Mouse (Mus musculus) thymus, adult 2 months (tissue): ENCODE measurements at regions not wholly inside any gene's neighbourhood (a gene's known extent, or its start where the extent isn't known, plus 50 kb on each side); places are given as distances from the start of the nearest gene placed in this dataset.

ENCODE experiments used
- CTCF ChIP-seq: fragments of 200-500 bp; IDR thresholded peaks from 2 replicates; pipeline ENCODE4 v1.5.1; 2012; ENCODE audit warnings: mild to moderate bottlenecking, control low read depth, low read length, moderate library complexity, borderline replicate concordance; ENCODE audit not compliant: control insufficient read depth, poor library complexity, insufficient read depth; ENCODE audit errors: extremely low read depth
- POLR2A ChIP-seq: fragments of 200-500 bp; IDR thresholded peaks from 2 replicates; pipeline ENCODE4 v1.6.1; 2012; ENCODE audit warnings: mild to moderate bottlenecking, low read length, control low read depth, moderate library complexity; ENCODE audit not compliant: control insufficient read depth, poor library complexity, insufficient read depth; ENCODE audit errors: extremely low read depth

DNA sequence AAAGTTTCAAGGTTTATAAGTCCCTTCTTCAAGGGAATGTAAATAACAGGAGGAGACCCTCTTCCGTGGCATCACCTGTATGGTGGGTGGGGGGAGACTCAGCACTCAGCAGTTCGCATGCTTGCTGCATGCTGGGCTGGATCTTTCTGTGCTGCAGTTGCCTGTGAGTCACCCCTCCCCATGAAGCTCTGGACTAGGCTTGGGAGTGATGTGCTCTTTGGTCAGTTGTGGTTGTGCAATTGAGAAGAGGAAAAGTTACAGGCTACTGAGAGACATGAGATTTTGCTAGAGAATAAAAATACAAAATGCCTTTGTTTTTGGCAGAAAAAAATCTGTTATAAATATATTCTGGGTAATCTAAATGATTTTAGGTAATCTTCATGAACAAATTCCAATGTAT lies 66.7 kb upstream of the Dlx2 start:
- no peak for TF ChIP-seq CTCF
- no peak for TF ChIP-seq POLR2A
